Mouse (Mus musculus) limb, embryonic 15.5 days (tissue): ENCODE measurements around the gene Bpnt1. TPM values are rescaled to one million over a fixed set of nuclear protein-coding genes. Genes with fewer than 3 reads are reported as not detected.

ENCODE experiments used
- ATAC-seq: fragments of 200-750 bp; cut with Nextera tagmentation; 2 replicates; pipeline ENCODE4 v1.8.0; 2017; ENCODE audit warnings: low read depth, moderate TSS enrichment; ENCODE audit not compliant: insufficient number of reproducible peaks, low FRiP score, low TSS enrichment
- H3K27ac ChIP-seq: fragments of 300-500 bp; sonication (generic); 2 replicates; pipeline ENCODE4 v1.5.1; 2015; ENCODE audit warnings: moderate library complexity, mild to moderate bottlenecking, inconsistent platforms
- H3K27me3 ChIP-seq: fragments of 300-500 bp; sonication (generic); 2 replicates; pipeline ENCODE4 v1.6.1; 2015; ENCODE audit warnings: inconsistent platforms
- H3K36me3 ChIP-seq: fragments of 300-500 bp; sonication (generic); 2 replicates; pipeline ENCODE4 v1.6.1; 2015; ENCODE audit warnings: inconsistent platforms
- H3K4me1 ChIP-seq: fragments of 300-500 bp; sonication (generic); 2 replicates; pipeline ENCODE4 v1.6.1; 2015; ENCODE audit warnings: inconsistent platforms
- H3K4me2 ChIP-seq: fragments of 300-500 bp; sonication (generic); 2 replicates; pipeline ENCODE4 v1.6.1; 2015; ENCODE audit warnings: mild to moderate bottlenecking, inconsistent platforms
- H3K4me3 ChIP-seq: fragments of 300-500 bp; sonication (generic); 2 replicates; pipeline ENCODE4 v1.5.1; 2015; ENCODE audit warnings: mild to moderate bottlenecking, inconsistent platforms
- H3K9ac ChIP-seq: fragments of 300-500 bp; sonication (generic); 2 replicates; pipeline ENCODE4 v1.6.1; 2015; ENCODE audit warnings: inconsistent platforms
- H3K9me3 ChIP-seq: fragments of 300-500 bp; sonication (generic); 2 replicates; pipeline ENCODE4 v1.6.1; 2016; ENCODE audit warnings: inconsistent platforms
- WGBS: fragments of 180-500 bp; shearing (Covaris S2); methylation state at CpG from one replicate; pipeline ENCODE4 v1.1.7; 2015; 5-methylcytosine and 5-hydroxymethylcytosine counted together
- polyA plus RNA-seq: library from polyadenylated mRNA; unstranded; fragments of >200 nt; fragmentation: Nextera tagmentation; extraction: Ambion mirVana; gene quantifications from 2 replicates; pipeline ENCODE4 v1.2.1, GENCODE M21; 2015

The Bpnt1 gene
- polyA plus RNA-seq, result 21.3 and 23.3 TPM in 2 replicates

DNA sequence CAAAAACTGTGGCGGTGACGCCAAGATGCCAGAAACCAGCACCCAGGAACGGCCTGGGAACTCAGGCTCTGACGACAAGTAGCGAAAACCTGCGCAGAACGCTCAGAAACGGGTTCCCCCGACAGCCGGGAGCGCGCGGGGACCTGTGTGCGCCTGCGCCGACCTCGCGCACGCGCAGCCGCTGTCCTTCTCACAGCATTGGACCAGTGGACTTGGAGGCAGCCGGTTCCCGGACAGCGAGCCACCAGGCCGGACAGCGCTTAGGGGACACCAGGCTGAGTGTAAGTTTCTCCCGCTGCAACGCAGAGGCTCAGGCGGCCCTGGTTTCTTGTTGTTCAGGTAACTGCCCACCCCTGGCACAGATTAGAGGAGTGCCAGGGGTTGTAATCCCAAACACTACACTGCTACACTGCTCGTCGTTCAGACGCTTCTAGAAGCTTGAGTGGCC is at the start of gene Bpnt1:
Bpnt1 (plus strand) TSS at position 167 of the 448 bp plus-strand sequence.
- no peaks in the 10 kb centered on the region for H3K27me3 ChIP-seq
- H3K27ac ChIP-seq, result peak within 1 kb of the TSS; percentile 93
- H3K36me3 ChIP-seq, result peaks cover 4% of the 10 kb centered on the region
- no peaks in the 10 kb centered on the region for H3K9me3 ChIP-seq
- peak within 1 kb of the TSS; percentile 64 for H3K9ac ChIP-seq
- H3K4me1 ChIP-seq, result peaks cover 17% of the 10 kb centered on the region
- peak; percentile 81 for ATAC-seq
- WGBS, result under 1% methylated on average over 32 of the region's 32 CpGs
- H3K4me3 ChIP-seq, result peak within 1 kb of the TSS; percentile 57
- peak within 1 kb of the TSS; percentile 66 for H3K4me2 ChIP-seq

DNA sequence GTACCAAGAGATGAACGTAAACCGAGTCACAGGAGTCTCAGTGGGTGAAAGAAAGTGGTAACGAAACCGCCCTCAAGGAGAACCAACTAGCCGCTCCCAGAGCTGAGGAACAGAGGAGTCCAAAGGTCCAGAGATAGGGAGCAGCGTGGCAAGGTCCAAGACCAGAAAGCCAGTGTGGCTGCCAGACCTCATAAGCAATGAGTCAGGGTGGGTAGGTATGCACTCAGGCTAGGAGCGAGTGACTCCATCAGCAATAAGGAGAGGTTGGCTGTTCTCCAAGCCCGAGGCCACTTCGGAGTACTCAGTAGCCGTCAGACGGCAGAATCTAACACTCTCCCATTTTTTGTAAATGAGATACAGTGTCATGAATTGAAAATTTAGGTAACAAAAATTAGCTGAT is 49.1 kb upstream of the Bpnt1 start:
- H3K4me1 ChIP-seq, result peaks cover 6% of the 10 kb centered on the region; the same call in 1 of the 2 replicates
- H3K9me3 ChIP-seq, result no peaks in the 10 kb centered on the region
- H3K4me2 ChIP-seq, result no peak overlapping the region
- H3K4me3 ChIP-seq, result no peak overlapping the region
- no peak for ATAC-seq
- H3K9ac ChIP-seq, result no peak overlapping the region
- H3K36me3 ChIP-seq, result peaks cover 91% of the 10 kb centered on the region
- 90% methylated on average over 11 of the region's 11 CpGs for WGBS
- no peak overlapping the region for H3K27ac ChIP-seq
- H3K27me3 ChIP-seq, result no peaks in the 10 kb centered on the region

GRCm38 (mm10) chr1:185283247-185283646 is 48.7 kb upstream of the Bpnt1 start:
- H3K9me3 ChIP-seq, result no peaks in the 10 kb centered on the region
- H3K4me1 ChIP-seq, result peaks cover 6% of the 10 kb centered on the region; the same call in 1 of the 2 replicates
- no peak overlapping the region for H3K4me2 ChIP-seq
- no peak overlapping the region for H3K27ac ChIP-seq
- 91% methylated on average over 15 of the region's 15 CpGs for whole genome bisulfite sequencing
- H3K4me3 ChIP-seq, result no peak overlapping the region
- no peak overlapping the region for H3K9ac ChIP-seq
- no peak for ATAC-seq
- H3K27me3 ChIP-seq, result no peaks in the 10 kb centered on the region
- H3K36me3 ChIP-seq, result peaks cover 88% of the 10 kb centered on the region

DNA sequence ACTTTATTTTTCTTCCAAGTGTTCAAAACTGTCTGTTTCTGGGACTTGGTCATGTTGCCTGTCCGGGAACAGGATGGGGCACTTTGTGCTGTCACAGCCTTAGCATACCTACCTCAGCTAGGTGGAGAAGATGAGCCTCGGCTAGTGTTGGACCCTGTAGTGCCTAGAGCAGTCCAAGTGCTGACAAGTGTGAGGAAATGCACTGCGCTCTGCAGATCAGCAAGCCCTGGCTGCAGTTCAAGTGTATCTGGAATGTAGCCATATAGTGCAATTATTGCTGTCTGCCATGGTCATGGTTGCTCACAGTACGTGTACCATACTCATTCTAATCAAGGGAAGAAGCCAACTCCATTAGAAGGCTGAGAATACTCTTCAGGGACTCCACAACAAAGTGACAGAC is 47.2 kb upstream of the Bpnt1 start:
- ATAC-seq, result no peak
- Histone ChIP-seq H3K4me1 (peaks cover 6% of the 10 kb centered on the region; the same call in 1 of the 2 replicates), H3K4me2 (no peak overlapping the region), H3K4me3 (no peak overlapping the region), H3K27ac (no peak overlapping the region; the same call in 1 of the 2 replicates), H3K9me3 (no peaks in the 10 kb centered on the region), H3K9ac (no peak overlapping the region), H3K36me3 (peaks cover 73% of the 10 kb centered on the region), H3K27me3 (no peaks in the 10 kb centered on the region)
- 46% methylated on average over 4 of the region's 4 CpGs for WGBS

- no peak overlapping the region for H3K4me3 ChIP-seq
- H3K4me2 ChIP-seq, result no peak overlapping the region
- ATAC-seq, result no peak
- no peaks in the 10 kb centered on the region for H3K27me3 ChIP-seq
- 68% methylated on average over 4 of the region's 4 CpGs for WGBS
- no peak overlapping the region; the same call in 1 of the 2 replicates for H3K27ac ChIP-seq
- H3K4me1 ChIP-seq, result peaks cover 6% of the 10 kb centered on the region; the same call in 1 of the 2 replicates
- H3K36me3 ChIP-seq, result peaks cover 72% of the 10 kb centered on the region
- H3K9ac ChIP-seq, result no peak overlapping the region
- H3K9me3 ChIP-seq, result no peaks in the 10 kb centered on the region
These were observed 46.8 kb upstream of the Bpnt1 start for GRCm38 (mm10) chr1:185285171-185285570.

- H3K9ac ChIP-seq, result no peak overlapping the region
- ATAC-seq, result no peak
- WGBS, result 95% methylated on average over 20 of the region's 20 CpGs
- no peak overlapping the region for H3K4me2 ChIP-seq
- no peak overlapping the region for H3K27ac ChIP-seq
- peaks cover 6% of the 10 kb centered on the region; the same call in 1 of the 2 replicates for H3K4me1 ChIP-seq
- H3K36me3 ChIP-seq, result peaks cover 72% of the 10 kb centered on the region
- no peaks in the 10 kb centered on the region for H3K27me3 ChIP-seq
- H3K9me3 ChIP-seq, result no peaks in the 10 kb centered on the region
- H3K4me3 ChIP-seq, result no peak overlapping the region
These were observed 44.9 kb upstream of the Bpnt1 start for GRCm38 (mm10) chr1:185287066-185287465.

- H3K4me3 ChIP-seq, result no peak overlapping the region
- H3K9me3 ChIP-seq, result no peaks in the 10 kb centered on the region
- peaks cover 74% of the 10 kb centered on the region for H3K36me3 ChIP-seq
- no peaks in the 10 kb centered on the region for H3K27me3 ChIP-seq
- peaks cover 6% of the 10 kb centered on the region; the same call in 1 of the 2 replicates for H3K4me1 ChIP-seq
- WGBS, result 52% methylated on average over 5 of the region's 5 CpGs
- H3K27ac ChIP-seq, result no peak overlapping the region; the same call in 1 of the 2 replicates
- peak; percentile 76 for ATAC-seq
- no peak overlapping the region for H3K9ac ChIP-seq
- no peak overlapping the region for H3K4me2 ChIP-seq
These were observed 42.7 kb upstream of the Bpnt1 start for GRCm38 (mm10) chr1:185289231-185289630.

GRCm38 (mm10) chr1:185291336-185291735 is 40.6 kb upstream of the Bpnt1 start:
- Histone ChIP-seq H3K9me3 (no peaks in the 10 kb centered on the region), H3K4me1 (no peaks in the 10 kb centered on the region), H3K27me3 (no peaks in the 10 kb centered on the region), H3K27ac (no peak overlapping the region), H3K4me3 (no peak overlapping the region), H3K36me3 (peaks cover 74% of the 10 kb centered on the region), H3K4me2 (no peak overlapping the region), H3K9ac (no peak overlapping the region)
- 63% methylated on average over 4 of the region's 4 CpGs for WGBS
- no peak for ATAC-seq

DNA sequence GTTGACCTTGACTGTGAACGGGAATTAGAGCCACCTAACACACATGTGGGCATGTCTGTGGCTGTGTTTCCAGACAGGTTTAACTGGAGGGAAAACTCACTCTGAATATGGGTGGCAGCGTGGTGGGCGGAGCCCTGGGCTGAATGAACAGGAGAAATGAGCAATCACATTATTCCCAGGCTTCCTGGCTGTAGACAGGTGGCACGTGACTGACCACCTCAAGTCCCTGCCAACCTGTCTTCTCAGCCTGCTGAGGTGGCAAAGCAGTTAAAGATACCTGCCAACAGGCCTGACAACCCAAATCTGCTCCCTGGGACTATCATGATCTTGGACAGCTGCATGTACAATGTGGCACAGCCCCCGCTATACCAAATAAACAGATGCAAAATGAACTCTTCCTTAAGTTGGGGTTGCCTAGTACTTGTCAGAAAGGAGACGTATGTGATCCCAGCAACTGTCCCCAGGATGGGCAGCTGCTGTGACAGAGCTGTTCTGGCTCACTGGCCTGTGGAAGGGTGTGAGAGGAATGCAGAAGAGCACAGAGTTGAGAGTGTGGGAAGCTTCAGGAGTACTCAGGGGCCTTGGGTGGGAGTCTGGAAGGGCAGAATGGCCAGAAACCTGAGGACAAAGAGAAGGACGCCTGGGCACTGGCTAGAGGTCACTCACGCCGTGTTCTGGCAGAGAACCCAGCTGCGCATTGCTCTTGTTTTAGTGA is 39.1 kb upstream of the Bpnt1 start:
- Histone ChIP-seq H3K36me3 (peaks cover 76% of the 10 kb centered on the region), H3K27ac (no peak overlapping the region), H3K4me2 (no peak overlapping the region), H3K4me3 (no peak overlapping the region), H3K9ac (no peak overlapping the region), H3K4me1 (no peaks in the 10 kb centered on the region), H3K9me3 (no peaks in the 10 kb centered on the region), H3K27me3 (no peaks in the 10 kb centered on the region)
- WGBS, result 92% methylated on average over 10 of the region's 10 CpGs
- no peak for ATAC-seq

DNA sequence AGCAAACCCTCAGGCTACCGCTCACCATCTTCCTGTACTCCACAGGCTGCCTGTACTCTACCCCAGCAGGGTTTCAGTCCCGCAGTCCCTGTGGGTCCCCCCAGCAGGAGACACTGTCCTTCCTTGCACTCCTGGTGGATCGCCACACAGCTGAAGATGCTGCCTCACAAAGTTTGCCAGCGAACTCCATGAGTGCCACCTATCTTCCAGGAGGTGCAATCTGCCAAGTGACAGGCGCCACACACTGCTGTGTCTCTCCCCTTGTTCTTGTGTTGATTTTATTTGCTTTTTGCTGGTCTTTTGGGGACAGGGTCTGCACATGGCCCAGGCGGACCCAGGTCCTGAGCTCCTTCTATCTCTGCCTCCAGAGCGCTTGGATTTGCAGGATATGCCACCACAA is 35.1 kb upstream of the Bpnt1 start:
- WGBS, result 87% methylated on average over 7 of the region's 7 CpGs
- H3K4me1 ChIP-seq, result no peaks in the 10 kb centered on the region
- H3K4me2 ChIP-seq, result no peak overlapping the region
- no peak overlapping the region for H3K4me3 ChIP-seq
- no peaks in the 10 kb centered on the region for H3K27me3 ChIP-seq
- no peak for ATAC-seq
- H3K9me3 ChIP-seq, result no peaks in the 10 kb centered on the region
- H3K36me3 ChIP-seq, result peaks cover 75% of the 10 kb centered on the region
- H3K9ac ChIP-seq, result no peak overlapping the region
- no peak overlapping the region for H3K27ac ChIP-seq

- 93% methylated on average over 8 of the region's 8 CpGs for WGBS
- Histone ChIP-seq H3K9me3 (no peaks in the 10 kb centered on the region), H3K27me3 (no peaks in the 10 kb centered on the region), H3K9ac (no peak overlapping the region), H3K4me2 (no peak overlapping the region), H3K36me3 (peaks cover 74% of the 10 kb centered on the region), H3K27ac (no peak overlapping the region), H3K4me3 (no peak overlapping the region), H3K4me1 (no peaks in the 10 kb centered on the region)
- no peak for ATAC-seq
These were observed 33.5 kb upstream of the Bpnt1 start for GRCm38 (mm10) chr1:185298496-185298895.

GRCm38 (mm10) chr1:185302816-185303215 is 29.1 kb upstream of the Bpnt1 start:
- Histone ChIP-seq H3K9ac (no peak overlapping the region), H3K9me3 (no peaks in the 10 kb centered on the region), H3K4me3 (no peak overlapping the region), H3K27me3 (no peaks in the 10 kb centered on the region), H3K4me2 (no peak overlapping the region), H3K36me3 (peaks cover 50% of the 10 kb centered on the region), H3K4me1 (no peaks in the 10 kb centered on the region), H3K27ac (no peak overlapping the region)
- no peak for ATAC-seq
- 94% methylated on average over 6 of the region's 6 CpGs for WGBS
